Mouse (Mus musculus) embryonic facial prominence, embryonic 14.5 days (tissue): Measurements from ENCODE around the gene Flot1. TPM values are rescaled to one million over a fixed set of nuclear protein-coding genes. Genes with fewer than 3 reads are reported as not detected.
"Not testable (repeated sequence)": the region's sequence is repeated elsewhere in the genome, so short reads cannot be mapped to it uniquely, and the experiment has no call there.

Experiments used
- ATAC-seq: fragments of 200-750 bp; cut with Nextera tagmentation; 2 replicates; pipeline ENCODE4 v1.8.0; 2017; ENCODE audit warnings: low read depth, moderate number of reproducible peaks, moderate TSS enrichment
- DNase-seq: peaks from one replicate; pipeline ENCODE4 v3.0.0-alpha.2; 2015; ENCODE audit warnings: low spot score
- H3K27ac ChIP-seq: fragments of 300-500 bp; sonication (generic); replicated peaks from 2 replicates; pipeline ENCODE4 v1.5.1; 2014; ENCODE audit warnings: low read depth, mild to moderate bottlenecking, low read length, moderate library complexity
- H3K27me3 ChIP-seq: fragments of 300-500 bp; sonication (generic); replicated peaks from 2 replicates; pipeline ENCODE4 v1.6.1; 2014; ENCODE audit warnings: low read length; ENCODE audit not compliant: control insufficient read depth, insufficient read depth
- H3K36me3 ChIP-seq: fragments of 300-500 bp; sonication (generic); 2 replicates; pipeline ENCODE4 v1.6.1; 2014; ENCODE audit warnings: low read length, mixed read lengths; ENCODE audit not compliant: control insufficient read depth, insufficient read depth
- H3K4me1 ChIP-seq: fragments of 300-500 bp; sonication (generic); 2 replicates; pipeline ENCODE4 v1.6.1; 2014; ENCODE audit warnings: antibody characterized with exemption, low read length; ENCODE audit not compliant: control insufficient read depth, insufficient read depth
- H3K4me2 ChIP-seq: fragments of 300-500 bp; sonication (generic); 2 replicates; pipeline ENCODE4 v1.6.1; 2014; ENCODE audit warnings: low read depth, mild to moderate bottlenecking, low read length, moderate library complexity, mixed read lengths
- H3K4me3 ChIP-seq: fragments of 300-500 bp; sonication (generic); 2 replicates; pipeline ENCODE4 v1.5.1; 2014; ENCODE audit warnings: low read depth, mild to moderate bottlenecking, low read length
- H3K9ac ChIP-seq: fragments of 300-500 bp; sonication (generic); 2 replicates; pipeline ENCODE4 v1.6.1; 2014; ENCODE audit warnings: low read depth, mild to moderate bottlenecking, low read length, moderate library complexity, mixed read lengths
- H3K9me3 ChIP-seq: fragments of 300-500 bp; sonication (generic); 2 replicates; pipeline ENCODE4 v1.6.1; 2016; ENCODE audit warnings: low read length; ENCODE audit not compliant: control insufficient read depth
- WGBS: fragments of 180-500 bp; shearing (Covaris S2); extraction: QIAGEN DNeasy Blood & Tissue Kit; methylation state at CpG from one replicate; pipeline ENCODE4 v1.1.7; 2014; 5-methylcytosine and 5-hydroxymethylcytosine counted together
- polyA plus RNA-seq: library from polyadenylated mRNA; unstranded; fragments of >200 nt; fragmentation: Nextera tagmentation; extraction: Ambion mirVana; gene quantifications from 2 replicates; pipeline ENCODE4 v1.2.1, GENCODE M21; 2014

Gene Flot1
- polyA plus RNA-seq, 1 experiment from 2014 or later = 49.0 TPM

DNA sequence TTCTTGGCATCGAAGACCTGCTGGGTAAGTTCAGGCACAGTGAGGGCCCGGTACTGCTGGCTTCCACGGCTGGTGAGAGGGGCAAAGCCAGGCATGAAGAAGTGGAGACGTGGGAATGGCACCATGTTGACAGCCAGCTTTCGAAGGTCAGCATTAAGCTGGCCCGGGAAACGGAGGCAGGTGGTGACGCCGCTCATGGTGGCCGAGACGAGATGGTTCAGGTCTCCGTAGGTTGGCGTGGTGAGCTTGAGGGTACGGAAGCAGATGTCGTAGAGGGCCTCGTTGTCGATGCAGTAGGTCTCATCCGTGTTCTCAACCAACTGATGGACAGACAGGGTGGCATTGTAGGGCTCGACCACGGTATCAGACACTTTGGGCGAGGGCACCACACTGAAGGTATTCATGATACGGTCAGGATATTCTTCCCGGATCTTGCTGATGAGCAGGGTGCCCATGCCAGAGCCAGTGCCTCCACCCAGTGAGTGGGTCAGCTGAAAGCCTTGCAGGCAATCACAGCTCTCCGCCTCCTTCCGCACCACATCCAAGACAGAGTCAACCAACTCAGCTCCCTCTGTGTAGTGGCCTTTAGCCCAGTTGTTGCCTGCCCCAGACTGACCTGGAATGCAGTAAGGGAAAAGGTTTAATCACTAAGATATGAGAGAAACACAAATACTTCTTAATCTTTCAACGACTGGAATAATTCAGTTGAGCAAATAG lies 12.6 kb downstream of the Flot1 start:
- no peaks in the 10 kb centered on the region for H3K9me3 ChIP-seq
- DNase-seq = no peak
- peak overlapping the region; percentile 92 for H3K4me2 ChIP-seq
- H3K4me1 ChIP-seq = peaks cover 22% of the 10 kb centered on the region
- H3K4me3 ChIP-seq = peak overlapping the region; percentile 85
- H3K36me3 ChIP-seq = peaks cover 55% of the 10 kb centered on the region
- ATAC-seq = no peak
- peak overlapping the region; percentile 94; the same call in 1 of the 2 replicates for H3K9ac ChIP-seq
- 75% methylated on average over 26 of the region's 26 CpGs for WGBS
- H3K27me3 ChIP-seq = no peaks in the 10 kb centered on the region
- H3K27ac ChIP-seq = peak overlapping the region; percentile 97; the same call in 1 of the 2 replicates

DNA sequence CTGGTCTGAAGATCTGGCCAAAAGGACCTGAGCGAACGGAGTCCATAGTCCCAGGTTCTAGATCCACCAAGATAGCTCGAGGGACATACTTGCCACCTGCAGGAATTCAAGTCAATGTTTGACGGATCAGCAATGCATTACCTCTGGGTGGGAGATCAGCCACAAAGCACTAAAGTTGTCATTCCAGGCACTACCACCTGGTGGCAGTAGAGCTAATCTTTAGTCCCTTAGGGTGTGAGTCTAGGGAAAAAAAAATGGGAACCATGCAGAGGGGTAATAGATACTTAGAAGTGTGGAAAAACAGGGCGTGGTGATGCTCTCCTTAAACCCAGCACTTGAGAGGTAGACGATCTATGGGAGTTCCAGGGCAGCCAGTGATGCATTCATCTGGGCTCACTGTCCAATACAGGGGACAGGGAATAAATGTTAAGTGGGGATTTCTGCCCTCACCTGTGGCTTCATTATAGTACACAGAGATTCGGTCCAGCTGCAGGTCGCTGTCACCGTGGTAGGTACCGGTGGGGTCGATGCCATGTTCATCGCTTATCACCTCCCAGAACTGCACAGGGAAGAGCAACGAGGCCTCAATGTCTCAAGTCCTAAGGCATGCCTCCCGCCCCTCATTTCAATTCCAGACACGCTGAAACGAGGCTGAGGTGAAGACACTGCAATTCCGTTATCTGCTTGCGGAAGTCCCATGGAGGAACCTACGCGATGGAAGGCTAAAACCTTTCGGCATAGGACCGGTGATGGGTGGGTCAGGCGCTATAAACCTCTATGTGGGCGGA lies 13.3 kb downstream of the Flot1 start:
- ATAC-seq = no peak

DNA sequence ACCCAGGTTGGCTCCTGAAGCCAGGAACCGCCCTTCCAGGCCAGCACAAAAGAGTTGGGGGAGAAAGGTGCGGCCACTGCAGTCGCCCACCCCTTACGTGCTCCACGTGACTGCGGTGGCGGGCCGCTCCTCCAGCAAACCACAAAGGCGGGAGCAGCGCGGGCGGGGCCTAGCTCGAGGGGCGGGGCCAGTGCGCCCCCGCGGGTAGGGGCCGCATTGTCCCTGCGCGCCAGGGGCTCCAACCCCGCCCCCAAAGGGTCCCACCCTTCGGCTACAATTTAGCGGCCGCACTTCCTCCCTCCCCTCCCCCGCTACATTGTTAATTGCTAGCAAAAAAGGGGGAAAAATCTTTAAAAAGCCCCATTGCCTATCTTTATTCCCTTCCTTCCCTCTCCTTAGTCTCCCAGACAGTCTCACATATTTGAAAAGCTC lies 14.0 kb downstream of the Flot1 start:
- H3K4me1 ChIP-seq = peaks cover 24% of the 10 kb centered on the region
- ATAC-seq = peak; percentile 35
- 2% methylated on average over 17 of the region's 25 CpGs for WGBS

More for the DNA sequence above, 13.3 kb downstream of the Flot1 start:
- H3K4me2 ChIP-seq = peak overlapping the region; percentile 92
- H3K4me3 ChIP-seq = peak overlapping the region; percentile 85
- DNase-seq = peak; percentile 93
- peak overlapping the region; percentile 94 for H3K9ac ChIP-seq
- peaks cover 22% of the 10 kb centered on the region for H3K4me1 ChIP-seq
- H3K27ac ChIP-seq = peak overlapping the region; percentile 97
- 7% methylated on average over 24 of the region's 24 CpGs for WGBS
- peaks cover 52% of the 10 kb centered on the region for H3K36me3 ChIP-seq
- no peaks in the 10 kb centered on the region for H3K27me3 ChIP-seq
- no peaks in the 10 kb centered on the region for H3K9me3 ChIP-seq

DNA sequence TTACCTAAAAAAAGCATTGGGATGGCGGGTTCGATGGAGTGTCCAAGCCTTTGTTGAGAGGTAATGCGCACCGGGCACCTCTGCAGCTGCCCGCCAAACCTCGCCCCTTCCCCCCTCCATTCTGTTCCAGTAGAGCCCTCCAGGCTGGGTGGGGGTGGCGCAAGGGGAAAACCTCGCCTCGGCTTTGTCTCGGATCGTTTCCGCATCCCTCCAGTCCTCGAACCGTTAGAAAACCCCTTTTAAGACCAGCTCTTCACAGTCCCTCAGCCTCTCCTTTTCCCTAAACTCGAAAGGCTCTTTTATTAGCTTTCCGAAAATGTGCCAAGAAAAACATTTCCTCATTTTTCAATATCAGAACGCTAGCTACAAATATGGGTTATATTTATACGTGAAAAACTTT lies 14.5 kb downstream of the Flot1 start:
- no peaks in the 10 kb centered on the region for H3K27me3 ChIP-seq
- DNase-seq (peak; percentile 65), ATAC-seq (0 out of 2 replicates have a peak, but pooled peaks have one; percentile 3)
- WGBS = under 1% methylated on average over 17 of the region's 18 CpGs
- peak overlapping the region; percentile 92 for H3K4me2 ChIP-seq
- peak overlapping the region; percentile 85 for H3K4me3 ChIP-seq
- H3K9me3 ChIP-seq = no peaks in the 10 kb centered on the region
- H3K36me3 ChIP-seq = peaks cover 44% of the 10 kb centered on the region
- H3K27ac ChIP-seq = peak overlapping the region; percentile 97
- peak overlapping the region; percentile 94 for H3K9ac ChIP-seq
- peaks cover 27% of the 10 kb centered on the region for H3K4me1 ChIP-seq

More for the DNA sequence above, 14.0 kb downstream of the Flot1 start:
- peak; percentile 96 for DNase-seq
- H3K4me2 ChIP-seq = peak overlapping the region; percentile 92
- H3K4me3 ChIP-seq = peak overlapping the region; percentile 85
- peak overlapping the region; percentile 94 for H3K9ac ChIP-seq
- H3K27me3 ChIP-seq = no peaks in the 10 kb centered on the region
- peaks cover 49% of the 10 kb centered on the region for H3K36me3 ChIP-seq
- no peaks in the 10 kb centered on the region for H3K9me3 ChIP-seq
- peak overlapping the region; percentile 97 for H3K27ac ChIP-seq

DNA sequence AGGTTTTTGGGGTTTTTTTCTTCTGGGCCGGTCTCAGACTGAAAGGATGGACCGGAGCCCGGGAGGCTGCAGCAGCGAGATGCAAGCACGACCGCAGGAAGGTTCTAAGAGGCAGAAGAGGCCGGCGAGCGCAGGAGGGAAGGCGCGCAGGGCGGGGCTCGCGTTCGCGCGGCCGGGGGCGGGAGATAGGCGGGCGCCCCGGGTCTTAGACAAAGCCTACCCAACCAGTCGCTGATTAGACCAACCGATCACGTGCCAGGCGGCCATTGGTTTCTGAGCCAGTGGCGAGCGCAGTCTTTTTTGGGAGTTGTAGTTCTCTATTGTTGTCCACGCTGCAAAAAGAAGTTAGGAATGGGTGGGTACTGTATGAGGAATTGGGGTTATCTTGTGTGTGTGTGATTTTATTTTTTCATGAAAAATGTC lies 15.1 kb downstream of the Flot1 start, which contains the start of gene Tubb5:
Gene Tubb5 (minus strand): TSS at position 185 of the 423 bp plus-strand sequence.
- H3K9ac ChIP-seq = peak within 1 kb of the TSS; percentile 94
- H3K36me3 ChIP-seq = peaks cover 38% of the 10 kb centered on the region
- H3K4me1 ChIP-seq = peaks cover 27% of the 10 kb centered on the region
- DNase-seq (peak; percentile 99), ATAC-seq (peak; percentile 83)
- no peaks in the 10 kb centered on the region for H3K9me3 ChIP-seq
- peak within 1 kb of the TSS; percentile 97 for H3K27ac ChIP-seq
- H3K4me3 ChIP-seq = peak within 1 kb of the TSS; percentile 85
- peak within 1 kb of the TSS; percentile 92 for H3K4me2 ChIP-seq
- 1% methylated on average over 29 of the region's 29 CpGs for WGBS
- no peaks in the 10 kb centered on the region for H3K27me3 ChIP-seq

DNA sequence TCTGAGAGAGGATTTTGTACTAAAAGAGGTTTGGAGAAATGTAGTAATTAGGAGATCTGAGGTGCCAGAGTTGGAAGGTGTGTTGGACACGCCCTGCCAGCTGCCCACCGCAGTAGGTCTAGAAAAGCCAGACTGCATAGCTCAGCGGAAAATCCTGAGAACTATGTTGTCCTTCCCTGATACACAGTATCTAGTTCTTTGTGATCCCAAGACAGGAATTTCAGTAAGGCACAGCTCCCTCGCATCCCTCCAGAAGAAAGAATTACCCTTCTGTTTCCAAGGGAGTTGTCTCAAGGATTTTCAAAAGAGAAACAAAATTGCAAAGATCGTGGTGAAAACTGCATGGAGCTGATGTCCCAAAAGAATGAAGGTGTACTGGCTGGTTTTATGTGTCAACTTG lies 15.5 kb downstream of the Flot1 start:
- H3K9me3 ChIP-seq = no peaks in the 10 kb centered on the region
- H3K9ac ChIP-seq = peak overlapping the region; percentile 94
- H3K4me2 ChIP-seq = peak overlapping the region; percentile 92
- DNase-seq (peak; percentile 70), ATAC-seq (no peak)
- under 1% methylated on average over 5 of the region's 5 CpGs for WGBS
- H3K27me3 ChIP-seq = no peaks in the 10 kb centered on the region
- peaks cover 27% of the 10 kb centered on the region for H3K4me1 ChIP-seq
- H3K36me3 ChIP-seq = peaks cover 33% of the 10 kb centered on the region
- peak overlapping the region; percentile 85 for H3K4me3 ChIP-seq
- peak overlapping the region; percentile 97 for H3K27ac ChIP-seq

DNA sequence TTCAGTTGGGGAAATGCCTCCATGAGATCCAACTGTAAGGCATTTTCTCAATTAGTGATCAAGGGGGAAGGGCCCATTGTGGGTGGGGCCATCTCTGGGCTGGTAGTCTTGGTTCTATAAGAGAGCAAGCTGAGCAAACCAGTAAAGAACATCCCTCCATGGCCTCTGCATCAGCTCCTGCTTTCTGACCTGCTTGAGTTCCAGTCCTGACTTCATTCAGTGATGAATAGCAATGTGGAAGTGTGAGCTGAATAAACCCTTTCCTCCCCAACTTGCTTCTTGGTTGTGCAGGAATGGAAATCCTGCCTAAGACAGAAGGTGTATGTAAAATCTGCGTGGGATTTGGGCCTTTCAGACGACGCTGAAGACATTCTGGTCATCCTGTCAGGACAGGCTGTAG lies 16.0 kb downstream of the Flot1 start:
- not testable (repeated sequence) for H3K27me3 ChIP-seq, H3K9me3 ChIP-seq, DNase-seq, ATAC-seq
- H3K4me1 ChIP-seq = peaks cover 27% of the 10 kb centered on the region
- H3K27ac ChIP-seq = peak overlapping the region; percentile 97
- 43% methylated on average over 3 of the region's 3 CpGs for WGBS
- H3K4me2 ChIP-seq = peak overlapping the region; percentile 92
- H3K9ac ChIP-seq = peak overlapping the region; percentile 94
- H3K4me3 ChIP-seq = peak overlapping the region; percentile 85
- peaks cover 29% of the 10 kb centered on the region for H3K36me3 ChIP-seq

DNA sequence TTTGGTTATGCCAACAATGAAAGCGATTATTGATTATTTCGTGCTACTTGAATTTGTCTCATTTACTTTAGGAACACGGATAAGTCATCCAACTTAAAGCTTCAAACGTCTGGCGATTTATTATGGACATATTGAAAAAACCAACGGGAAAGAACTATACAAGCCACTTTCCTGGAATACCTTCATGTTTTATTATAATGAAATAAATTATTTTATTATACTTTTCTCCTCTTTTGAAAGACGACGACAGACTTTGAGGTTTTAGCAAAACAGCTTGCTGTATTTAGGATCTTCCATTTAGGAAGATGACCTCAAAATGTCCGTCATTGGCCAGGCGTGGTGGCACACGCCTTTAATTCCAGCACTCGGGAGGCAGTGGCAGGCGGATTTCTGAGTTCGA lies 17.5 kb downstream of the Flot1 start:
- WGBS = 57% methylated on average over 14 of the region's 14 CpGs
- H3K9me3 ChIP-seq = no peaks in the 10 kb centered on the region
- H3K4me2 ChIP-seq = peak overlapping the region; percentile 45
- H3K9ac ChIP-seq = peak overlapping the region; percentile 45
- peak overlapping the region; percentile 54 for H3K4me3 ChIP-seq
- peaks cover 18% of the 10 kb centered on the region for H3K4me1 ChIP-seq
- peaks cover 26% of the 10 kb centered on the region for H3K36me3 ChIP-seq
- H3K27ac ChIP-seq = peak overlapping the region; percentile 28; the same call in 1 of the 2 replicates
- ATAC-seq (no peak), DNase-seq (no peak)
- no peaks in the 10 kb centered on the region for H3K27me3 ChIP-seq
